Mouse (Mus musculus): ENCODE measurements around the gene Igflr1.

DNA sequence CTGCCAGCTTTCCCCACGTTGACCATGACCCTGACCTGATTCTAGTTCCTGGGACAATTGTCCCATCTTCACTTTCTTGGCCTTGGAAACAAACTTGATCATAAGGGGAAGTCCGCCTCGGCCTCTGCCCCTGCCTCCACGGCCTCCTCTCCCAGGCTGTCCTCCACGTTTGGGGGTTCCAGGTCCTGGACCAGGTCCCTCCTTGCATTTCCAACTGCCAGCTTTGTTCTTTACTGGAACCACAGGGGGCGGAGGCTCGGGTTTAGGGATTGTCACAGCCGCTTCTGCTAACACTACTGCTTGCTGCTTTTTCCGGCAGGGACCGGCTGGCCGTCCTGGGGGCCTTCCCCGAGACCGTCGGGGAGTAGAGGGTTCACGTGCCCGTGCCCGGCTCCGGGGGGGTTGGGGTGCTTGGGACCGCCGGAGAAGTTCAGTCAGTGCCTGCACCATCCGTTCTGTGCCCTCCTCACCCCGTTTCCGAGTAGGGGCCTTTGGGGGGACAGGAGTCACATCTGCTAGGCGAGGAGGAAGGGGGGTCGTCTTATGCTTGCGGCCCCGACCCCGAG is 21.3 kb downstream of the Igflr1 start:
- no peak for TF ChIP-seq CTCF (IDR thresholded peaks at IDR 0.05; ENCODE audit: control insufficient read depth, insufficient read depth, insufficient read length)
- TF ChIP-seq MYOG (IDR thresholded peaks at IDR 0.05; ENCODE audit: control insufficient read depth, extremely low read depth, insufficient read length) = no peak
- no peak for TF ChIP-seq USF1 (IDR thresholded peaks at IDR 0.05; ENCODE audit: low read depth)
- TF ChIP-seq MYOD1 (IDR thresholded peaks at IDR 0.05; ENCODE audit: control insufficient read depth, insufficient read length, low read depth) = no peak
- TF ChIP-seq MAX (IDR thresholded peaks at IDR 0.05) = no peak

All from C2C12 (cell line).